Mouse (Mus musculus) retina, embryonic 14.5 days (tissue): Measurements from ENCODE around the gene Emilin3.

ENCODE experiments used
- DNase-seq: peaks from one replicate; pipeline ENCODE4 v3.0.0-alpha.2; 2015; ENCODE audit warnings: low spot score

The Emilin3 gene

GRCm38 (mm10) chr2:160916714-160917113, 4.6 kb upstream of the Emilin3 start:
- DNase-seq: no peak

GRCm38 (mm10) chr2:160915821-160916610, 3.9 kb upstream of the Emilin3 start:
- DNase-seq: no peak

- no peak for DNase-seq
Observed at GRCm38 (mm10) chr2:160914656-160915055, 2.5 kb upstream of the Emilin3 start.

DNA sequence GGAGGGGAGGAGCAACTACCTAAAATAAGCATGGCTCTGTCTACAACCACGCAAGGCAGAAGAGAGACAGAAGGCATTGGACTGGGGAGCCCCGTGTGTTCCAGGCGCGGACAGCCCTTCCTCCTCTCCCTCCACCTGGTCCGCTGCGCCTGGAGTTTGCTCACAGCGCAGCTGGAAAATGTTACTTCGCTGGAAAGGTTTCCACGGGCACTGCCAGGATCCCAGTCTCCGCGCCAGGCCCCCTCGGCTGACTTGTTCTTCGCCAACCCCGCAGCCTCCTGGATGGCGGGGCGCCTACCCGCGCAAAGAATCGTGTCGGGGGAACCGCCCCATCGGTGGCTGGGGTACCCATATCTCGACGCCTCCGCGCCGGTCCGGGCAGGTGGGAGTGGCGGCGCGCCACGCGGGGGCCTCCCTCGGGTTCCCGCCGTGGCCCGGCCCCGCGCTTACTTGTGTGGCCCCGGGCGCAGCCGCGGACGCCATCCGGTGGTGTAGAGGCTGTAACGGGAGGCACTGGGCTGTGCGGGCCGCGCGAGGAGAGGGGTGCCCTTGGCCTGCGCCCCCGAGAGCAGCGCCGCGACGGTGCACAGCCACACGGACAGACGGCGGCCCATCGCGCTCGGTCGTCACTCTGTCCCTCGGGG, 448 bp downstream of the Emilin3 start:
- peak; percentile 26 for DNase-seq

DNA sequence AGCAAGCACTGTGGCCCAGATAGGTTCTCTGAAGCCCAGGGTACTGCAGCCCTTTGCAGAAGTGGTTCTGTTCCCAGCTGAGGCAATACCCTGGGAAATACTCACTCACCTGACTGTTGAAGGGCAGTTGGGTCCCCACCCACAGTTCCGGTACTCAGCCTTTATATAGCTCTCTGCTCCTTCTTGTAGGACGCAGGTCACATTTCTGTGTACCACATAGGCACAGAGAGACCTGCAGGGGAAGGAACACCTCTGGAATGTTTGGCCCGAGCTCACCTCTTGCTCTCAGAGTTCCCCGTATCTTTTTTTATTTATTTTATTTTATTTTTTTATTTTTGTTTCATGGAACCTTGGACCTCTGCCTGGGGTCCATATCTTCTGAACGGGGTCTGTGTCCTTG, 1.5 kb downstream of the Emilin3 start:
- no peak for DNase-seq

- DNase-seq: no peak
Observed at GRCm38 (mm10) chr2:160908607-160909006, 3.5 kb downstream of the Emilin3 start.

DNA sequence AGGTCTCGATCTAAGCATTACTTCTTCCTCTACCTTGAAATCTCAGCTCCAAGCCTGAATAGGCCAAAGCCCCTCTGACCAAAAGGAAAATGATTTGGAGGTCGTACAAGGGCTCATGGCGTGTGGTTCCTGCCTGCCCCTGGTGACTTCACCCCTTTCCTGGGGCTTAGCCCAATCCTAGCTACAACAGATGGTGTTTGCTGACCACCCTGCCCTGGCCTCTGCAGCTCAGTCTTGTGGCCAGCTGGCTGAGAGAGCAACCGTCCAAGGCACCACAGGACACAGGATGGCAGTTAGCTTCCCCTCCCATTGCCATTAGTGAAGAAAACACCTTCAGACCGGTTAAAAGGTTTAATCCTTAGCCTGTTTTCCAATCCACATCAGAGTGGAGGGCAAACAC, 6.0 kb downstream of the Emilin3 start:
- peak; percentile 13 for DNase-seq

- no peak for DNase-seq
Observed at GRCm38 (mm10) chr2:160905301-160905700, 6.8 kb downstream of the Emilin3 start.

DNA sequence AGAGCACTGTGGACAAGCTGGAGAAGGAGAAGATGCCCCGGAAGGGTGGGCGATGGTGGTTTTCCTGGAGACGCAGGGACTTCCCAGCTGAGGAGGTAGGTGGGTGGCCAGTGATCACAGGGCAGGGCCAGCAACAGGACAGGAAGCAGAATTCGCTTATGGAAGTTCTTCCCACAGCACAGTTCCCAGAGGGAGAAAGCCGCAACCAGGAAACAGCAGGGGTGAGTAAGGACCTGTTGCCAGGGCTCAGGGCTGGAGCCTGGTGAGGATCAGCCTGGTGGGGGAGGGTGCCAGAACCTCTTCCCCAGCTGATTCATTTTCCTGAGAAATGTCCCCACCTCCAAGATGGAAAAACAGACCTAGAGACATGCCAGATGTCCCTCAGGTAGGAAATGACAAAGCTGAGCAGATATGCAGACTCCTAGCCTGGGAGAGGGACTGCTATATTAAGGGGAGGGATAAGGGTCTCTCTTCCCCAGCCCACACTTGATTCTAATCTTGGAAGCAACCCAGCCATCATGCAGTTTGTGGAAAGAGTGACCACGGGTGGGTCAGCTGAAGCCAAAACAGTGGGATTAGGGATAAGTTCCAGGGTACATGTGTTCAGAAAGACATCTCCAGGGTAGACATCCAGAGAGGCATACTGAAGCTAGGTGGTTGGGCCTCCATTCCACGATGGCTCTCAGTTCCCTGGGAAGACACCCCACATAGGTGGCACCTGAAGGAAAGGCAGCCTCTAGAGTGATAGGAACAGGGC, 10.3 kb downstream of the Emilin3 start:
- no peak for DNase-seq

DNA sequence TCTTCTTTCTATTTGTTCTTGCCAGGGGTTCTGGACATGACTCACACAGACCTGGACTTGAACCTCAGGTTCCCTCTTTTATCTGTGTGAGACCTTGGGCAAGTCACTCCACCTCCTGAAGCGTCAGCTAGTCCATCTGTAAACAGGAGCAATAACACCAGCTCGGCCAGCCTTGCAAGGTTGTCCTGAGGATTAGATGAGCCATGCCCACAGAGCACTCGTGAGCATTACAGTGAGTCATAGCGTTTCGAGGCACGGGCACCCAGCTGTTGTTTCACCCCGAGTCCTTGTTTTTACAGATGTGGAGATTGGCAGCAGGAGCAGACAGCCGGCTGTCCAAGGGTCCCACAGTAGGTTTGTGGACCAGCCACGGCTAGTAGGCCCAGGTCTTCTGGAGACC, 20.4 kb downstream of the Emilin3 start:
- no peak for DNase-seq

DNA sequence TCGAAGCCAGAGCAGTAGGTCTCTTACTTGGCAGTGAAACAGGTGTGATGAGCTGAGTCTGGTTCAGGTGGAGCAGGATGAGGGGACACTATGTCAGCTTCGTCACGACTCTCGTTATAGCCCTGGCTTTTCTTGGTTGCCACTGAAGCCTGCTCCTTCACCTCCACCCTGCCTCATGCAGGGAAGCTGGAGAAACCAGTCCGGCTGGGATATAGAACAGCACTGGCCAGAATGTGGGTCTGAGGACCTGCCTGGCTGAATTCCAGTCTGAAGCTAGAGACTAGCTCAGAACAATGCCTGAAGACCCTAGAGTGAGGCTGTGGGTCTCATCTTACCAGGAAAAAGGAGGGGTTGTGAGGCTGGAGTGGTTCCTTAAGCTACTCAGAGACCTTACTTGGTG, 21.1 kb downstream of the Emilin3 start:
- no peak for DNase-seq

GRCm38 (mm10) chr2:160887859-160888258, 24.3 kb downstream of the Emilin3 start:
- peak; percentile 47 for DNase-seq

DNA sequence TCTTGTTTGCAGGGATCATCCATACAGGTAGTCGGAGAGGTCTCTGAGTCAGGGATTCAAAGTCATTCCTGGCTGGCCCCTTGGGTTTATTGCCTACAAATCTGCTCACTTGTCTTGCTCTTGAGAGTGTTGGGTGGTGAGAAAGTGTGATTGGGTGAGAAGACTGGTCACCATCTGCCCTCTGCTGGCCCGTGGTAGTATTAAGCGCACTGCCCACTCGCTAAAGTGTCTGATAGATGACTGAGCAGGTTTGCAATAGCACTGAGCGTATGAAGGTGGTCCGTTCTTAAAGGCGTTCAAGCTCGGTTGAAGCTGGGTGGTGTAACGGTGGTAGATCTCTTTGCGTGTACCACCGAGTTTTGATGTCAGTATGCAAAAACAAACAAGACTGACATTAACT, 24.8 kb downstream of the Emilin3 start:
- DNase-seq: peak; percentile 92

DNA sequence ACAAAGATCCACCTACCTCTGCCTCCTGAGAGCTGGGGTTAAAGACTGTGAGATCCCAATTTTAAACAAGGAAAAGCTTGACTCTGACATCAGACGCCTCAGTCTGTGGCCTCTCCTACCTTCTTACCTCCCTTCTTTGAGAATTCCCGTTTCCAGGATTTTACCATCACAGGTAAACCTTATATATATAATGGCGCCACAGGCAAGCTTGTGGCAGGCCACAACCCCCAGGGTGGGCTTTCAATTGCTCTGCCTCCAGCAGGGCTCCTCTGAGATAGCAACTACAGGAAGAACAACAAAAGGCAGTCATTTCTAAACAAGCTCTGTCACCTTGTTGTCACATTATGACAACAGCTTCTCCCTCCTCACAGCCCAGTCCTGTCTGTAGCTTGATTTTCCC, 25.9 kb downstream of the Emilin3 start:
- DNase-seq: no peak

DNA sequence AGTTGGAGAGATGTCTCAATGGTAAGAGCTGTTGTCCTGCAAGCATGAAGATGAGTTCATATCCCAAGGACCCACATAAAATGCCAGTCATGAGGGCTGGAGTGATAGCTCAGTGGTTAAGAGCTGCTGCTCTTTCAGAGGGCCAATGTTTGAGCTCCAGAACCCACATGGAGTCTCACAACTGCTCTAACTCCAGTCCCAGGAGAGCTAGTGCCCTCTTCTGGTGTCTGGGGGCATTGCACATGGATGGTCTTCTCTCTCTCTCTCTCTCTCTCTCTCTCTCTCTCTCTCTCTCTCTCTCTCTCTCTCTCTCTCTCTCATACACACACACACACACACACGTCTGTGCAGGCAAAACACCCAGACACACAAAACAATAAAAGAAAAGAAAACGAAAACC, 27.3 kb downstream of the Emilin3 start:
- peak; percentile 78 for DNase-seq

DNA sequence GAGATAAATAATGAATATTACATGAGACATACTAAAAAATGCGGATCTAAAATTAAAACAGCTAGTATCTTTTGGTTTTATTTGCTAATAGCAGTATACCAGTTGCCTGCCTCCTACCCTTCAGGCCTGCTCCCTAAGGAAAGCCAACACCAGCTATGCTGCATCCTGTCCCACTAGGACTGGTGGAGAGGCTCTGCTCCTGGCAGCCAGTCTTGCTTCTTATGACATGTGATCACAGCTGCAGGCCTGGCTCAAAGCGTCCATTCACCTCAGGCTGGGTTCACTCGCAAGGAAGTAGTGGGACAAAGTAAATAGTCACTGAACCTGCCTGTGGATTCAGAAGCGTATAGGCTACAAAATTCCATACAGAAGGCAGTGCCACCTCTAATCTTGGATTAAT, 28.2 kb downstream of the Emilin3 start:
- DNase-seq: no peak

- DNase-seq: no peak
Observed at GRCm38 (mm10) chr2:160882436-160882835, 29.7 kb downstream of the Emilin3 start.

GRCm38 (mm10) chr2:160881462-160882101, 30.5 kb downstream of the Emilin3 start:
- no peak for DNase-seq

- no peak for DNase-seq
Observed at GRCm38 (mm10) chr2:160880453-160881195, 31.5 kb downstream of the Emilin3 start, which contains the start of gene Lpin3. Gene Lpin3, plus strand, starts transcription at chr2:160880670.

DNA sequence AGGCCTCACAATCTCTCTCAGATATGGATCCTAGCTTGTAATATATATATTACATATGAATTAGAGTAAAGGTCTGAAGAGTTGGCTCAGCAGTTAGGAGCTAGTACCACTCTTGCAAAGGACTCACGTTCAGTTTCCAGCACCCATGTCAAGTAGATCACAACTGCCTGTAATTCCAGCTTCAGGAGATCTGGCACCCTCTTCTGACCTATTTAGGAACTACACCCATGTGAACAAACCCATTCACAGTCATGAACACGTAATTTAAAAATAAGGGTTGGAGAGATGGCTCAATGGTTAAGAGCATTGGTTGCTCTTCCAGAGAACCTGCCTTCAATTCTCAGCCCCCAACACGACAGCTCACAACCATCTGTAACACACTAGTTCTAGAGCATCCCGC, 36.0 kb downstream of the Emilin3 start:
- DNase-seq: peak; percentile 14

DNA sequence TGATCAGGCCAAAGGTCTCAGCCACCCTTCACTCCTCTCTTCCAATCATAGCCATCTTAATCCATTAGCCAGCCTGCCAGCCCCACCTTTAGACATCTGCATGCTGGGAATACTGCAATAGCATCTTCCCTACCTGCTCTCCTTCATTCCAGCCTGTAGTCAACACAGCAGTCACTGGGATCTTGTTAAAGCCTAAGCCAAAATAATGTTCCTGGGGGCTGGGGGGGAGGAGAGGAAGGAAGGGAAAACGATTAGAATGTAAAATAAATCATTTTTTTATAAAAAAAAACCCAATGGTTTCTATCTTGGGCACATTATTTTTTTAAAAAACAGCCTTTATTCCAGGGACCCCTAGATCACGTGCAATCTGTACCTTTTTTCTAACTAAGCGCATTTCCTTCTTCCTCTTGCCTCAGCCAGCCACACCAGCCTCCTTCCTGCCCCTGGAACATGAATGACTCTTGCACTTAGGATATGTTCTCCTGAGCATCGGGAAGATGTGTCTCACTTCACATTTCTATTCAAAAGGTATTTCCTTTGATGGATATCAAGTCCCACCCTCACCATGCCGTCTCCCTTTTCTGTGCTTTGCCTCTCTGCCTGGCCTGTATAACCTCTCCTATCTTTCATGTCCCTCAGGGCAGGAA, 37.8 kb downstream of the Emilin3 start:
- no peak for DNase-seq
